Mouse (Mus musculus): ENCODE measurements at regions not wholly inside any gene's neighbourhood (a gene's known extent, or its start where the extent isn't known, plus 50 kb on each side); places are given as distances from the start of the nearest gene placed in this dataset.

DNA sequence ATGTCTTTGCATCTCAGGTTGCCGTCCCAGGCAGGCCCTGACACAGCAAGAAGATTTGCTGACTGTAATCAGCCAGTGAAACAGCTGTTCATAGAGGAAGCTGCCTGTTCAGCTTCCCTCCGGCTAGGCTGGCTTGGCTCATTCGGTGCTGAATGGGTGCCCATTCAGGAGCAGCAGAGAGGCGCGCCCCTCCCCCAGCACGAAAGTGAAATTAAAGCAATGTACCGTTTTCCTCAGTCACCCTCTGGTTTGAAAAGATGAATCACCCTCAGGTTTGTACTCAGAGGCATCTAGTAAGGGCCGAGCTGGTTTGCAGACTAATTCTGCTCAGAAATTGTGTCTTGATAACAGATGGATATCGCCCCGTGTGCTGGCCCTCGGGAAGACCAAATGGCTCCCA, 251.7 kb downstream of the Hhipl2 start:
- H3K27me3 ChIP-seq (ENCODE audit: control insufficient read depth, insufficient read depth, low read length): no peaks in the 10 kb centered on the region
- peak in 1 of 2 experiments; percentile 12 for DNase-seq (ENCODE audit: low read depth in 1 of 2, low spot score in 2 of 2)
- H3K4me1 ChIP-seq (ENCODE audit: control insufficient read depth, insufficient read depth, insufficient read length): no peaks in the 10 kb centered on the region; the same call in 1 of the 2 replicates
- 19% methylated on average over 11 of the region's 11 CpGs for WGBS
- no peak for TF ChIP-seq CTCF (IDR thresholded peaks at IDR 0.05; ENCODE audit: extremely low read depth, insufficient read depth, insufficient read length, insufficient replicate concordance)
- TF ChIP-seq POLR2A (IDR thresholded peaks at IDR 0.05; ENCODE audit: low read depth, low read length): no peak
- no peak overlapping the region for H3K27ac ChIP-seq (ENCODE audit: insufficient read depth, low read length)
- no peaks in the 10 kb centered on the region for H3K36me3 ChIP-seq (ENCODE audit: control insufficient read depth, insufficient read depth, low read length)
- no peak overlapping the region for H3K4me3 ChIP-seq (ENCODE audit: extremely low read depth, insufficient read depth, insufficient read length)

DNA sequence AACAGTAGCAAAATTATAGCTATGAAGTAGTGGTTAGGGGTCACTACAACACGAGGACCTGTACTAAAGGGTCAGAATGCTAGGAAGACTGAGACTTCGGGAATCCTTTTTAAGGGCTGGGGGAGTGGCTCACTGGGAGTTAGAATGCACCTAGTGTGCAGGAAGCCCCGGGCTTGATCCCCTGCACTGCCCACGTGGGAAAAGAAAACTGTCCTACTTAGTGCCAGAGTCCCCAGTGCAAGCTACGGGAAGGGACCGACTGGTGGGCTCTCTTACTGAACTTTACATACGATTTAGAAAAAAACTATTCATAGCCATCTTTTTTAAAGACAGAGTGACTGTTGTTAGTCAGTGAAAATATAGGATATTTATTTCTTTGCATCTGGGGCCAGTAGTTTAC, 252.5 kb downstream of the Hhipl2 start:
- Histone ChIP-seq H3K27ac (ENCODE audit: insufficient read depth, low read length) (no peak overlapping the region), H3K4me3 (ENCODE audit: extremely low read depth, insufficient read depth, insufficient read length) (no peak overlapping the region), H3K27me3 (ENCODE audit: control insufficient read depth, insufficient read depth, low read length) (no peaks in the 10 kb centered on the region), H3K36me3 (ENCODE audit: control insufficient read depth, insufficient read depth, low read length) (no peaks in the 10 kb centered on the region), H3K4me1 (ENCODE audit: control insufficient read depth, insufficient read depth, insufficient read length) (no peaks in the 10 kb centered on the region; the same call in 1 of the 2 replicates)
- no peak for DNase-seq (ENCODE audit: low read depth in 1 of 2, low spot score in 2 of 2)
- TF ChIP-seq POLR2A (IDR thresholded peaks at IDR 0.05; ENCODE audit: low read depth, low read length) (no peak), CTCF (IDR thresholded peaks at IDR 0.05; ENCODE audit: extremely low read depth, insufficient read depth, insufficient read length, insufficient replicate concordance) (no peak)
- WGBS: 87% methylated on average over 7 of the region's 7 CpGs

DNA sequence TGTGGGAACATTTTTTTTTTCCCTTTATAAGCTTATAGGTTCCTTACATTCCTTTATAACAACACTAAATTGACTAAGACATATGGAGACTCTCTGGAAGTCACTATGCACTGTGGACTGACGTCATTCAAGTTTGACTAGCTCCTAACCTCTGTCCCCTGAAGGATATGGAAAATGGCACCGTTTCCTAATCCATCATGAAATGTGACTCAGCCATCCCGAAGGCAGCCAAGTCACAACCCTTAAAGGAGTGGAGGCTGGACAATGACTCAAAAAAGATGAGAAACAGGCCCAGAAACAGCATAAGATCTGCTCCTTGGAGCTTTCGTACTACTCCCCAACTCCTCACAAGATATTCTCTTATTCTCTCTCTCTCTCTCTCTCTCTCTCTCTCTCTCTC, 253.5 kb downstream of the Hhipl2 start:
- WGBS: 79% methylated on average over 4 of the region's 4 CpGs
- no peak overlapping the region for H3K27ac ChIP-seq (ENCODE audit: insufficient read depth, low read length)
- no peaks in the 10 kb centered on the region; the same call in 1 of the 2 replicates for H3K4me1 ChIP-seq (ENCODE audit: control insufficient read depth, insufficient read depth, insufficient read length)
- DNase-seq (ENCODE audit: low read depth in 1 of 2, low spot score in 2 of 2): no peak
- no peaks in the 10 kb centered on the region for H3K36me3 ChIP-seq (ENCODE audit: control insufficient read depth, insufficient read depth, low read length)
- TF ChIP-seq CTCF (IDR thresholded peaks at IDR 0.05; ENCODE audit: extremely low read depth, insufficient read depth, insufficient read length, insufficient replicate concordance) (no peak), POLR2A (IDR thresholded peaks at IDR 0.05; ENCODE audit: low read depth, low read length) (no peak)
- H3K27me3 ChIP-seq (ENCODE audit: control insufficient read depth, insufficient read depth, low read length): no peaks in the 10 kb centered on the region
- no peak overlapping the region for H3K4me3 ChIP-seq (ENCODE audit: extremely low read depth, insufficient read depth, insufficient read length)

DNA sequence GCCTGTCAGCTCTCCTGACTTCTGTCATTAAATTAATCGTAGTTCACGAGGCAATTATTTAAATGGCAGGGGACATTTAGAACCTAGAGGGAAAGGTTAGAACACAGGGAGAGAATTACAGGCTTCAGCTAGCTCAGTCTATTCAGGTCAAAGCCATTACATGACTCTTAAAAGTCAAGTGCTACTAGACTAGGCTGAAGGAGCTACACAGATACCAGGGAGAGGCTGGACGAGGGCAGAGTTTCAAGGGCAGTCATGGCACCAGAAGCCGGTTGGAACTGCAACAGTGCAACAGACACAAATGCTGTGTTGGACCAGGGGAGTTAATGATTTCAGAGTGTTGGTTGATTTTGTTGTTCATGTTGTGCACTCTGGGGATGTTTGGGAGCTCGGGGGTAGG, 254.5 kb downstream of the Hhipl2 start:
- 82% methylated on average over 5 of the region's 5 CpGs for WGBS
- Histone ChIP-seq H3K4me1 (ENCODE audit: control insufficient read depth, insufficient read depth, insufficient read length) (no peaks in the 10 kb centered on the region; the same call in 1 of the 2 replicates), H3K27me3 (ENCODE audit: control insufficient read depth, insufficient read depth, low read length) (no peaks in the 10 kb centered on the region), H3K4me3 (ENCODE audit: extremely low read depth, insufficient read depth, insufficient read length) (no peak overlapping the region), H3K36me3 (ENCODE audit: control insufficient read depth, insufficient read depth, low read length) (no peaks in the 10 kb centered on the region), H3K27ac (ENCODE audit: insufficient read depth, low read length) (no peak overlapping the region)
- TF ChIP-seq POLR2A (IDR thresholded peaks at IDR 0.05; ENCODE audit: low read depth, low read length) (no peak), CTCF (IDR thresholded peaks at IDR 0.05; ENCODE audit: extremely low read depth, insufficient read depth, insufficient read length, insufficient replicate concordance) (no peak)
- DNase-seq (ENCODE audit: low read depth in 1 of 2, low spot score in 2 of 2): no peak

DNA sequence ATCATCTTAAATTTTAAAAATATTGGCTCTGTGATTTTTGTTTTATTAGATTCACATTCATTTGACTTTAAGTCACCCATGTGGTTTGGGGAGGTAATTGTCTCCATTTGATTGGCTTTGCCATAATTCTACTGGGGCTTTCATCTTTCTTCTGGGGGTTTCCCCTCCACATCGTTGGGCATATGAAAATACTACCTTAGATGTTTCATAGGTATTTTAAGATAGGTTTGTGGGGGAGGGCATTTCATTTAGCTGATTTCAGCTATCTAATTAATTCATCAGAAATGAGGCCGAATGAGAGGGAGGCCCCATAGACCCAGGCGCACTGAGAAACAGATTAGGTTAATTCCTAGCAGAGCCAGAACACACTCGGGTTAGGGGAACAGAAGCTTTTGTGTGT, 259.6 kb downstream of the Hhipl2 start:
- no peak overlapping the region for H3K27ac ChIP-seq (ENCODE audit: insufficient read depth, low read length)
- whole genome bisulfite sequencing: 78% methylated on average over 4 of the region's 4 CpGs
- DNase-seq (ENCODE audit: low read depth in 1 of 2, low spot score in 2 of 2): no peak

DNA sequence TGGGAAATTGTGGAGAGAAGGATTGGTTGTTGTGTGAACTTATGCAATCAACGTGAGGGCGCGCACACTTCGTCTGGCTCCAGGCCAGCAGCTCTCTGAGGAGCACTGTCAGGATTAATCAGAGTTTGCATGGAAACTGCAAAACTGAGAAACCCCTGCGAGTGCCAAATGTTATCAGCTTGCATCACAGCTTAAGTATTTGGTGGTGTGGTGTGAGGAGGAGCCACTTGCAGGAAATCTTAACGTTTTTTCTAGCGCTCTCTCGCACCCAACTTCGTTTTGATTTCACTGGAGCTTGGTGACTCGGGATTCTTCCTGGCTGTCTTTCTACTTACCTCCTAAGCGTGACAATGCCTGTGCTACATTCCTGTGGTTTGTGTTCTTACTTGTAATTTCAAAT, 261.9 kb downstream of the Hhipl2 start:
- no peaks in the 10 kb centered on the region for H3K27me3 ChIP-seq (ENCODE audit: control insufficient read depth, insufficient read depth, low read length)
- no peaks in the 10 kb centered on the region for H3K4me1 ChIP-seq (ENCODE audit: control insufficient read depth, insufficient read depth, insufficient read length)
- H3K36me3 ChIP-seq (ENCODE audit: control insufficient read depth, insufficient read depth, low read length): no peaks in the 10 kb centered on the region
- 64% methylated on average over 11 of the region's 11 CpGs for WGBS
- TF ChIP-seq POLR2A (IDR thresholded peaks at IDR 0.05; ENCODE audit: low read depth, low read length) (no peak), CTCF (IDR thresholded peaks at IDR 0.05; ENCODE audit: extremely low read depth, insufficient read depth, insufficient read length, insufficient replicate concordance) (no peak)
- no peak overlapping the region for H3K27ac ChIP-seq (ENCODE audit: insufficient read depth, low read length)
- DNase-seq (ENCODE audit: low read depth in 1 of 2, low spot score in 2 of 2): no peak
- H3K4me3 ChIP-seq (ENCODE audit: extremely low read depth, insufficient read depth, insufficient read length): no peak overlapping the region

More for the DNA sequence above, 259.6 kb downstream of the Hhipl2 start:
- no peak overlapping the region for H3K4me3 ChIP-seq (ENCODE audit: extremely low read depth, insufficient read depth, insufficient read length)
- no peaks in the 10 kb centered on the region for H3K27me3 ChIP-seq (ENCODE audit: control insufficient read depth, insufficient read depth, low read length)
- H3K4me1 ChIP-seq (ENCODE audit: control insufficient read depth, insufficient read depth, insufficient read length): no peaks in the 10 kb centered on the region
- no peaks in the 10 kb centered on the region for H3K36me3 ChIP-seq (ENCODE audit: control insufficient read depth, insufficient read depth, low read length)
- TF ChIP-seq POLR2A (IDR thresholded peaks at IDR 0.05; ENCODE audit: low read depth, low read length) (no peak), CTCF (IDR thresholded peaks at IDR 0.05; ENCODE audit: extremely low read depth, insufficient read depth, insufficient read length, insufficient replicate concordance) (no peak)

DNA sequence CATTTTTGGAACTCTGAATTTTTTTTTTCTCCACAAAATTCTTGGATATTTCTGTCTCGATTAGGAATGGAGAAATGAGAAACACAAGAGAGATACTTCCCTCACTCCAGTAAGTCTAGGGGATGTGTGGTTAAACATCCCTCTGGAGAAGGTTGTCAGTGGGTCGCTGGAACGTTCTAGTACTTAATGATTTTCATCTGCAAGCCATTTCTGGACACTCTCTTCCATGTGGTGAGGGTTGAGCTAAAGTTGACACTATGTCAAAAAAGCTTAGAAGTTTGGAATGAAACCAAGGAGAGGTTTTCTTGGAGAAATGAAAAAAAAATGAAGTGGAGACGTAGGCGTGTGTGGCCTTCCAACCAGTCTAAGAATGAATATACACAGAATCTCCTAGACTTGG, 268.0 kb downstream of the Hhipl2 start:
- no peaks in the 10 kb centered on the region for H3K4me1 ChIP-seq (ENCODE audit: control insufficient read depth, insufficient read depth, insufficient read length)
- no peaks in the 10 kb centered on the region for H3K27me3 ChIP-seq (ENCODE audit: control insufficient read depth, insufficient read depth, low read length)
- H3K36me3 ChIP-seq (ENCODE audit: control insufficient read depth, insufficient read depth, low read length): no peaks in the 10 kb centered on the region
- no peak for DNase-seq (ENCODE audit: low read depth in 1 of 2, low spot score in 2 of 2)
- WGBS: 86% methylated on average over 5 of the region's 5 CpGs
- H3K4me3 ChIP-seq (ENCODE audit: extremely low read depth, insufficient read depth, insufficient read length): no peak overlapping the region
- H3K27ac ChIP-seq (ENCODE audit: insufficient read depth, low read length): no peak overlapping the region
- TF ChIP-seq CTCF (IDR thresholded peaks at IDR 0.05; ENCODE audit: extremely low read depth, insufficient read depth, insufficient read length, insufficient replicate concordance): no peak
- no peak for TF ChIP-seq POLR2A (IDR thresholded peaks at IDR 0.05; ENCODE audit: low read depth, low read length)
